Mouse (Mus musculus) layer of hippocampus, adult 2 months (tissue): Measurements from ENCODE around the gene Bcl9l. TPM values are rescaled to one million over a fixed set of nuclear protein-coding genes. Genes with fewer than 3 reads are reported as not detected.

Experiments used
- DNase-seq, 2 experiments: peaks; one replicate each; pipeline ENCODE4 v3.0.0; 2022; ENCODE audit warnings: low spot score in 2 of 2
- H3K27ac ChIP-seq: fragments of 200-600 bp; 2 replicates; pipeline ENCODE4 v1.8.1; 2022
- H3K4me3 ChIP-seq: fragments of 200-600 bp; 2 replicates; pipeline ENCODE4 v1.8.1; 2022; ENCODE audit warnings: mild to moderate bottlenecking
- CTCF ChIP-seq: fragments of 200-600 bp; conservative IDR thresholded peaks from 2 replicates; pipeline ENCODE4 v1.8.1; 2022; ENCODE audit warnings: antibody characterized with exemption, mild to moderate bottlenecking, moderate library complexity
- total RNA-seq, 2 experiments: library from RNA; stranded (reverse); gene quantifications; 2 replicates each; pipeline ENCODE4 v1.2.3; 2021

The Bcl9l gene
- total RNA-seq, 2 experiments from 2014 or later = 68.4 to 76.9 TPM

GRCm38 (mm10) chr9:44504893-44505823 lies 22.5 kb downstream of the Bcl9l start:
- Histone ChIP-seq H3K27ac (no peak overlapping the region), H3K4me3 (no peak overlapping the region)
- no peak for DNase-seq
- no peak for TF ChIP-seq CTCF

GRCm38 (mm10) chr9:44505824-44506467 lies 23.3 kb downstream of the Bcl9l start:
- no peak for DNase-seq
- no peak overlapping the region for H3K4me3 ChIP-seq
- no peak overlapping the region for H3K27ac ChIP-seq
- peak; percentile 44 for TF ChIP-seq CTCF

GRCm38 (mm10) chr9:44506566-44506965 lies 23.9 kb downstream of the Bcl9l start:
- no peak for DNase-seq
- Histone ChIP-seq H3K4me3 (no peak overlapping the region), H3K27ac (no peak overlapping the region)
- no peak for TF ChIP-seq CTCF

GRCm38 (mm10) chr9:44507345-44507744 lies 24.7 kb downstream of the Bcl9l start:
- TF ChIP-seq CTCF = 0 out of 2 replicates have a peak, but pooled peaks have one; percentile 7
- H3K27ac ChIP-seq = no peak overlapping the region
- DNase-seq = no peak
- no peak overlapping the region for H3K4me3 ChIP-seq

GRCm38 (mm10) chr9:44508124-44508619 lies 25.5 kb downstream of the Bcl9l start:
- Histone ChIP-seq H3K27ac (no peak overlapping the region), H3K4me3 (no peak overlapping the region)
- DNase-seq = no peak
- no peak for TF ChIP-seq CTCF

GRCm38 (mm10) chr9:44508721-44509486 lies 26.3 kb downstream of the Bcl9l start:
- no peak for DNase-seq
- no peak overlapping the region for H3K4me3 ChIP-seq
- no peak for TF ChIP-seq CTCF
- H3K27ac ChIP-seq = peak overlapping the region; percentile 69

- peak; percentile 70 for TF ChIP-seq CTCF
- Histone ChIP-seq H3K27ac (peak overlapping the region; percentile 69), H3K4me3 (peak overlapping the region; percentile 36)
- DNase-seq = peak; percentile 68 to 79
These were observed 27.1 kb downstream of the Bcl9l start for GRCm38 (mm10) chr9:44509487-44510354.

GRCm38 (mm10) chr9:44510355-44510871 lies 27.8 kb downstream of the Bcl9l start:
- Histone ChIP-seq H3K4me3 (peak overlapping the region; percentile 36; the same call in 1 of the 2 replicates), H3K27ac (peak overlapping the region; percentile 63)
- no peak for DNase-seq

GRCm38 (mm10) chr9:44510872-44511601 lies 28.4 kb downstream of the Bcl9l start:
- no peak for TF ChIP-seq CTCF
- Histone ChIP-seq H3K27ac (peak overlapping the region; percentile 63), H3K4me3 (no peak overlapping the region)
- peak in 1 of 2 experiments; percentile 74 for DNase-seq

More at GRCm38 (mm10) chr9:44510355-44510871, 27.8 kb downstream of the Bcl9l start:
- no peak for TF ChIP-seq CTCF

- no peak for TF ChIP-seq CTCF
These were observed 29.5 kb downstream of the Bcl9l start for GRCm38 (mm10) chr9:44511935-44512716.

More at GRCm38 (mm10) chr9:44511935-44512716, 29.5 kb downstream of the Bcl9l start:
- H3K27ac ChIP-seq = peak overlapping the region; percentile 63; the same call in 1 of the 2 replicates
- DNase-seq = no peak
- no peak overlapping the region for H3K4me3 ChIP-seq
